Mouse (Mus musculus) cerebellum, adult 2 months (tissue): Measurements from ENCODE around the gene Pabpn1.

Source experiments
- CTCF ChIP-seq: fragments of 200-500 bp; IDR thresholded peaks from 2 replicates; pipeline ENCODE4 v1.5.1; 2011; ENCODE audit warnings: low read depth, mild to moderate bottlenecking, control low read depth, low read length, moderate library complexity, borderline replicate concordance; ENCODE audit not compliant: insufficient read depth
- POLR2A ChIP-seq: fragments of 200-500 bp; IDR thresholded peaks from 2 replicates; pipeline ENCODE4 v1.6.1; 2011; ENCODE audit warnings: low read length, control low read depth, borderline replicate concordance; ENCODE audit not compliant: insufficient read depth

- peak; percentile 81 for TF ChIP-seq POLR2A
- no peak for TF ChIP-seq CTCF
Observed at GRCm38 (mm10) chr14:54863501-54864312, 28.6 kb upstream of the Pabpn1 start.
